Mouse (Mus musculus): Measurements from ENCODE around the gene Serpine1. TPM values are rescaled to one million over a fixed set of nuclear protein-coding genes. Genes with fewer than 3 reads are reported as not detected.

Gene Serpine1
- polyA plus RNA-seq, 1 experiment from 2014 or later: not detected

DNA sequence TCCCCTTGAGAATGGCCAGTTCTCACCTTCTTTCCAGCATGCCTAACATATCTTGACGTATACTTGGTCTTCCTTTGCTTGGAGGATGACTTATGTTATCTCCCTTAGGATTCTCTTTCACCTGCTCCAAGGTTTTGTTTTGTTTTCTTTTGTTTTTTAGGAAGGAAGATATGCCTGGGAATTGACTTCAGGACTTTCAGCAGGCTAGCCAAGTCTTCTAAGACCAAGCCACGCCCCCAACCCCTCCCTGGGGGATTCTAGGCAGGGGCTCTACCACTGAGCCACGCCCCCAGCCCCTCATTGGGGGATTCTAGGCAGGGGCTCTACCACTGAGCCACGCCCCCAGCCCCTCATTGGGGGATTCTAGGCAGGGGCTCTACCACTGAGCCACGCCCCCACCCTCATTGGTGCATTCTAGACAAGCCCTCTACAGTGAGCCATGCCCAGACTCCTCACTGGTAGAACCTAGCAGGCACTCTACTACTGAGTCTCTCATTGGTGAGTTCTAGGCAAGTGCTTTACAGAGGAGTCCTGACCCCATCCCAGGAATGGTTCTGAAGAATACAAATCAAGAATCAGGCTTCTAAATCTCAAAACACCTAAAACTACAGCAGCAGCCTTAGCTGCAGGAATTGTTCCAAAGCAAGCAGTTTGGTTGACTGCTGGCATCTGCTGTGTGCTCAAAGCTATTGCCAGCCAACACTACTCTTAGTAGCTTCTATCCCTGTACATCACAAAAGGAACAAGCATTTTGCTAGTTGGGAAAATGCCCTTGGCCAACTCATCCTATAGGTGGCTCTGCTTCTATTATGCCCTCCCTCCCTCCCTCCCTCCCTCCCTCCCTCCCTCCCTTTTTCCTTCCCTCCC lies 39.7 kb upstream of the Serpine1 start:
- H3K36me3 ChIP-seq (ENCODE audit: control insufficient read depth, insufficient read depth, low read length): no peaks in the 10 kb centered on the region; the same call in 1 of the 2 replicates
- ATAC-seq (replicated peaks; ENCODE audit: low FRiP score) (no peak), DNase-seq (ENCODE audit: low spot score) (no peak)
- WGBS: 80% methylated on average over 5 of the region's 5 CpGs
- H3K4me3 ChIP-seq (ENCODE audit: low read depth, low read length): no peak overlapping the region
- no peaks in the 10 kb centered on the region for H3K27me3 ChIP-seq (ENCODE audit: control insufficient read depth, insufficient read depth, low read length)
- H3K9me3 ChIP-seq (ENCODE audit: control insufficient read depth, low read length): no peaks in the 10 kb centered on the region
- H3K4me1 ChIP-seq (replicated peaks; ENCODE audit: control insufficient read depth, insufficient read depth, low read length): peaks cover 6% of the 10 kb centered on the region
- H3K27ac ChIP-seq (ENCODE audit: low read depth, low read length): no peak overlapping the region
- H3K4me2 ChIP-seq (ENCODE audit: low read depth, low read length, severe bottlenecking): no peak overlapping the region
- H3K9ac ChIP-seq (ENCODE audit: low read length): no peak overlapping the region

DNA sequence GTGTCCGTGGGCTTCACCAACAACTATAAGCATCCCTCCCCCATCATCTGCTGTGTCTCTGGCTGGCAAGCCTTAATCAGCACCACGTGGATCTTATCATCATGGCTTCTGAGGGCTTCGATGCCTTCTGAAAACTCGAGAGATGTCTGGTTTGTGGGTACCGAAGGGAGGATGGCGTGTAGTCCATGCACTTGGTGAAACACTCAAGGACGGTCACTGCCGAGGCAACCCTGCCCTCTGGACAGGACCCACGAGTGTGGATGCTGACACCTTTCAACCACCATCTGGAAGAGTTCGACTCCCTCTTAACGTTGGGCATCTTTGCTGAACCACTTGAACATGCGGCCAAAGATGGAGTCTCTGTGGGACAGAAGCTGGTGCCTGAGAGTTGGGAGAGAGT lies 38.8 kb upstream of the Serpine1 start:
- Histone ChIP-seq H3K4me2 (ENCODE audit: low read depth, low read length, severe bottlenecking) (no peak overlapping the region), H3K36me3 (ENCODE audit: control insufficient read depth, insufficient read depth, low read length) (no peaks in the 10 kb centered on the region; the same call in 1 of the 2 replicates), H3K27ac (ENCODE audit: low read depth, low read length) (no peak overlapping the region), H3K4me1 (replicated peaks; ENCODE audit: control insufficient read depth, insufficient read depth, low read length) (peaks cover 4% of the 10 kb centered on the region), H3K4me3 (ENCODE audit: low read depth, low read length) (no peak overlapping the region), H3K9me3 (ENCODE audit: control insufficient read depth, low read length) (no peaks in the 10 kb centered on the region), H3K9ac (ENCODE audit: low read length) (no peak overlapping the region), H3K27me3 (ENCODE audit: control insufficient read depth, insufficient read depth, low read length) (no peaks in the 10 kb centered on the region)
- DNase-seq (ENCODE audit: low spot score) (no peak), ATAC-seq (replicated peaks; ENCODE audit: low FRiP score) (no peak)
- WGBS: 94% methylated on average over 12 of the region's 12 CpGs

DNA sequence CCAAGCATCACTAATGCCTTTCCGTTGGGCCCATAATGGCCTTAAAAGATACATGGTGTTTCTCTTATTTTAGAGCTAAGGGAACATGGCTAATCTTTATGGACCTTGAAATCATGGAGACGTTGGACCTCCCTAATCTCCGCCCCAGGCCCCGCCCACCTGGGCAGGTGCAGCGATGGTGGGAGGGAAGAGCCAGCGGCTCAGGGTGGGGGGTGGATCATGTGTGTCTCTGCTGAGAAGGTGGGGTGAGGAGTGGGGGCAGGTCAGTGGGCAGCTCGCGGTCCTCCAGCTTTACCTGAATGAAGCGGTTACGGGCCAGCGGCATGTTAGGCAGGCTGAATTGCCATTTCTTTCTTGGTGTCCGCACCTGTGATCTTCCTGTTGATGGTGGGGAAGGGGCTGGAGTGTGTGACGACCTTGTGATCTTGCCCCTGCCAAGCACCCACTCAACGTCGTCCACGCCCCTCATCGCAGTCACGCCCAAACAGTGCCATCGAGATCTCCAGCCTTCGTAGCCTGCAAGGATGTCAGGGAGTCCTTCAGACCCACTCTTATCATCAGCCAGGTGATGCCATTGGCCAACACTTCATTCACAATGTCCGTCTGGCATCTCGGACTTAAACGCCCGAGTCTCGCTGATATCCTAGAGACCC lies 38.0 kb upstream of the Serpine1 start:
- H3K4me1 ChIP-seq (replicated peaks; ENCODE audit: control insufficient read depth, insufficient read depth, low read length): 0 out of 2 replicates have a peak, but pooled peaks cover 2% of the 10 kb centered on the region
- no peaks in the 10 kb centered on the region for H3K27me3 ChIP-seq (ENCODE audit: control insufficient read depth, insufficient read depth, low read length)
- WGBS: 62% methylated on average over 25 of the region's 25 CpGs
- H3K9me3 ChIP-seq (ENCODE audit: control insufficient read depth, low read length): no peaks in the 10 kb centered on the region
- H3K9ac ChIP-seq (ENCODE audit: low read length): no peak overlapping the region
- no peak overlapping the region for H3K4me3 ChIP-seq (ENCODE audit: low read depth, low read length)
- ATAC-seq (replicated peaks; ENCODE audit: low FRiP score) (no peak), DNase-seq (ENCODE audit: low spot score) (no peak)
- H3K4me2 ChIP-seq (ENCODE audit: low read depth, low read length, severe bottlenecking): no peak overlapping the region
- no peak overlapping the region for H3K27ac ChIP-seq (ENCODE audit: low read depth, low read length)
- H3K36me3 ChIP-seq (ENCODE audit: control insufficient read depth, insufficient read depth, low read length): no peaks in the 10 kb centered on the region; the same call in 1 of the 2 replicates

DNA sequence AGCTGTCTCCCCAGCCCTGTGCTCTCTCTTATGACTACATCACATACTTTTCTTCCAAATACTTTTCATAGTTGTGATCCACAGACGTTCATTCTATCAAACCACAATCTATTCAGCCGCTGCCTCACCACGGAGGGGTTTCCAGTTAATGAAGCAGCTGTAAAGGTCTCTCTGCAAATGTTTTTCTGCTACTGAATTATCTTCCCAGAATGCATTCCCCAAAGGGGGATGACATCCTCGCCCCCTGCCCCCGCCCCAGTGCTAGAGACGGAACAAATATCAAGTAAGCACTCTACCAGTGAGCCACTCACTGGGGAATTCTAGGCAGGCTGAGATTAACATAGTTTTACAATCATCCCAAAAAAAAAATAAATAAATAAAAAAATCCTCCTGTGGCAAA lies 36.0 kb upstream of the Serpine1 start:
- H3K4me2 ChIP-seq (ENCODE audit: low read depth, low read length, severe bottlenecking): no peak overlapping the region
- DNase-seq (ENCODE audit: low spot score) (no peak), ATAC-seq (replicated peaks; ENCODE audit: low FRiP score) (no peak)
- no peaks in the 10 kb centered on the region for H3K9me3 ChIP-seq (ENCODE audit: control insufficient read depth, low read length)
- no peaks in the 10 kb centered on the region for H3K27me3 ChIP-seq (ENCODE audit: control insufficient read depth, insufficient read depth, low read length)
- 0 out of 2 replicates have a peak, but pooled peaks cover 2% of the 10 kb centered on the region for H3K4me1 ChIP-seq (replicated peaks; ENCODE audit: control insufficient read depth, insufficient read depth, low read length)
- no peaks in the 10 kb centered on the region; the same call in 1 of the 2 replicates for H3K36me3 ChIP-seq (ENCODE audit: control insufficient read depth, insufficient read depth, low read length)
- WGBS: 71% methylated on average over 6 of the region's 6 CpGs
- H3K27ac ChIP-seq (ENCODE audit: low read depth, low read length): no peak overlapping the region
- H3K4me3 ChIP-seq (ENCODE audit: low read depth, low read length): no peak overlapping the region
- H3K9ac ChIP-seq (ENCODE audit: low read length): no peak overlapping the region

DNA sequence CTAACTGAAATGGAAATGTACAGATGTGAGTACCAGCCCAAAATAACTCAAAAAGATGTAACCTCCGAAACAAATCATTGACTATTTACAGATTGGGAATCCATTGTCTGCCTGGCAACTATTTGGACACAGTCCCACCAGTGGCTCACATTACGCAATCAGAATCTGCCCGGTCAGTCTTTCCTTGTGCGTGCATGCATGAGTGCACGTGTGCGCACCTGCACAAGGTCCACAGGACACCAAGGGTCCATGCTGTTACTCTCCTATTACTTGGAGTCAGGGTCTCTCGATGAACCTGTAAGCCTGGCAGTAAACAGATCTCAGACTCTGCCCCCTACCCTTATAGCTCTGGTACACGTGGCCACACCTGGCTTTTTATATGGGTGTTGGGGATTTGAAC lies 35.6 kb upstream of the Serpine1 start:
- H3K4me2 ChIP-seq (ENCODE audit: low read depth, low read length, severe bottlenecking): no peak overlapping the region
- ATAC-seq (replicated peaks; ENCODE audit: low FRiP score): no peak
- H3K36me3 ChIP-seq (ENCODE audit: control insufficient read depth, insufficient read depth, low read length): no peaks in the 10 kb centered on the region
- no peak overlapping the region for H3K27ac ChIP-seq (ENCODE audit: low read depth, low read length)
- WGBS: 87% methylated on average over 8 of the region's 8 CpGs
- no peak overlapping the region for H3K4me3 ChIP-seq (ENCODE audit: low read depth, low read length)
- H3K9me3 ChIP-seq (ENCODE audit: control insufficient read depth, low read length): no peaks in the 10 kb centered on the region
- no peak overlapping the region for H3K9ac ChIP-seq (ENCODE audit: low read length)
- H3K27me3 ChIP-seq (ENCODE audit: control insufficient read depth, insufficient read depth, low read length): no peaks in the 10 kb centered on the region
- no peak for DNase-seq (ENCODE audit: low spot score)
- H3K4me1 ChIP-seq (replicated peaks; ENCODE audit: control insufficient read depth, insufficient read depth, low read length): 0 out of 2 replicates have a peak, but pooled peaks cover 2% of the 10 kb centered on the region

DNA sequence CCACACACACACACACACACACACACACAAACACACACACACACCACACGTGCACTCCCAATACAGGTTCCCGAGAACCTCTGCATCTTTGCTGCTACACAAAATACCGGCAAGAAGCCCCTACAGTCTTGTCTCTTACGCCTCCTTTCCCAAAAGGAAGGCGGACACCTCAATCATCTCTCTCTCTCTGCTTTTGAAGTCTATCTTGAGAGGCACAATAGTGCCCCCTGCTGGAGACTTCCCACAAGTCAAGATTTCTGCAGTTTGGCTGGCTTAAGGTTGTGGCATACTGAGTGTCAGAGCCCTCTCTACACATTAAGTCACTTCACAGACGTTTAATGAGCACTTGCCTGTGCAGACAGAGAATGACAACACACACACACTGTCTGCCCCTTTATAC lies 35.0 kb upstream of the Serpine1 start:
- 0 out of 2 replicates have a peak, but pooled peaks have one; percentile 24 for ATAC-seq (replicated peaks; ENCODE audit: low FRiP score)

DNA sequence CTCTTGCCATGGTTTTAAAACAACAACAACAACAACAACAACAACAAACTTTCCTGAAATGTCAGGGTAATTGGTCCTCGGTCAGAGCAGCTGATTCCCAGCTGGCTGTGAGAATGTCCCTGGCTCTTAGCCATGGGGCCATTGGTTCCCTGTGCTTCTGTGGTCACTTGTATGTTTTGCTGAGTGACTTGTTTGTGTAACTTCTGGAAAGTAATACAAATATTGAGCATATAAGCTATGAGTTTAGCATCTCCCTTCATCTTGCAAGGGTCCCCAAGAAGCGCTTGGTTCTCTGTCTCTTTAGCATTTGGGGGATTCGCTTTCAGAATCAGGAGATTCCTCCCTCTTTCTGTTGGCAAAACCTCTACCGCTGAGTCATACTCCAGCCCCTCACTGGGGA lies 34.4 kb upstream of the Serpine1 start:
- Histone ChIP-seq H3K4me2 (ENCODE audit: low read depth, low read length, severe bottlenecking) (no peak overlapping the region), H3K9me3 (ENCODE audit: control insufficient read depth, low read length) (no peaks in the 10 kb centered on the region), H3K9ac (ENCODE audit: low read length) (no peak overlapping the region), H3K4me3 (ENCODE audit: low read depth, low read length) (no peak overlapping the region), H3K27me3 (ENCODE audit: control insufficient read depth, insufficient read depth, low read length) (no peaks in the 10 kb centered on the region), H3K36me3 (ENCODE audit: control insufficient read depth, insufficient read depth, low read length) (no peaks in the 10 kb centered on the region), H3K4me1 (replicated peaks; ENCODE audit: control insufficient read depth, insufficient read depth, low read length) (0 out of 2 replicates have a peak, but pooled peaks cover 2% of the 10 kb centered on the region), H3K27ac (ENCODE audit: low read depth, low read length) (no peak overlapping the region)
- DNase-seq (ENCODE audit: low spot score) (no peak), ATAC-seq (replicated peaks; ENCODE audit: low FRiP score) (no peak)
- 74% methylated on average over 4 of the region's 4 CpGs for WGBS

More for the DNA sequence above, 35.0 kb upstream of the Serpine1 start:
- 8% methylated on average over 6 of the region's 6 CpGs for WGBS
- Histone ChIP-seq H3K4me2 (ENCODE audit: low read depth, low read length, severe bottlenecking) (no peak overlapping the region), H3K27me3 (ENCODE audit: control insufficient read depth, insufficient read depth, low read length) (no peaks in the 10 kb centered on the region), H3K9me3 (ENCODE audit: control insufficient read depth, low read length) (no peaks in the 10 kb centered on the region), H3K4me3 (ENCODE audit: low read depth, low read length) (no peak overlapping the region), H3K4me1 (replicated peaks; ENCODE audit: control insufficient read depth, insufficient read depth, low read length) (0 out of 2 replicates have a peak, but pooled peaks cover 2% of the 10 kb centered on the region), H3K9ac (ENCODE audit: low read length) (no peak overlapping the region), H3K36me3 (ENCODE audit: control insufficient read depth, insufficient read depth, low read length) (no peaks in the 10 kb centered on the region), H3K27ac (ENCODE audit: low read depth, low read length) (no peak overlapping the region)
- DNase-seq (ENCODE audit: low spot score): peak; percentile 88

DNA sequence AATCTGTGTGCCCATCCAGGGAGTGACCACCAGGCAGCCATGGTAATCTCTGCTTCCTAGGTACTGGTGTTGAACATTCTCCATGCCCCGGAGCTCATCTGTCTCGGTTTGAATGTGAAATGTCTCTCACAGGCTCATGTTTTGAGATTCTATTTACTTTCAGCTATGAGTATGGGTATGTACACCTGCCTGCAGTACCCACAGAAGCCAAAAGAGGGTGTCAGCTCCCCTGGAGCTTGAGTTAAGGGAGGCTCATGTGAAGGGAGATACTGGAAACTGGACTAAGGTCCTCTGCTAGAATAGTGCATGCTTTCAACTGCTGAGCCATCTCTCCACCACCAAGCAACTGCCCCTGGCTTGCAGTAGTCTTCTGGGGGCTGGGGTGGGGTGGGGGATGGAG lies 31.9 kb upstream of the Serpine1 start:
- H3K4me3 ChIP-seq (ENCODE audit: low read depth, low read length): no peak overlapping the region
- no peak overlapping the region for H3K27ac ChIP-seq (ENCODE audit: low read depth, low read length)
- WGBS: 94% methylated on average over 2 of the region's 2 CpGs
- no peak overlapping the region for H3K4me2 ChIP-seq (ENCODE audit: low read depth, low read length, severe bottlenecking)
- no peak overlapping the region for H3K9ac ChIP-seq (ENCODE audit: low read length)
- H3K4me1 ChIP-seq (replicated peaks; ENCODE audit: control insufficient read depth, insufficient read depth, low read length): 0 out of 2 replicates have a peak, but pooled peaks cover 2% of the 10 kb centered on the region
- no peaks in the 10 kb centered on the region for H3K9me3 ChIP-seq (ENCODE audit: control insufficient read depth, low read length)
- DNase-seq (ENCODE audit: low spot score) (no peak), ATAC-seq (replicated peaks; ENCODE audit: low FRiP score) (no peak)
- no peaks in the 10 kb centered on the region for H3K36me3 ChIP-seq (ENCODE audit: control insufficient read depth, insufficient read depth, low read length)
- no peaks in the 10 kb centered on the region for H3K27me3 ChIP-seq (ENCODE audit: control insufficient read depth, insufficient read depth, low read length)
